Mouse (Mus musculus): Measurements from ENCODE around the gene Fer1l4.

GRCm38 (mm10) chr2:156052816-156053215 lies at the start of gene Fer1l4:
- no peak for TF ChIP-seq CTCF (IDR thresholded peaks at IDR 0.05; ENCODE audit: control insufficient read depth, insufficient read depth, insufficient read length)
- TF ChIP-seq MYOG (IDR thresholded peaks at IDR 0.05; ENCODE audit: control insufficient read depth, extremely low read depth, insufficient read length): no peak
- no peak for TF ChIP-seq MAX (IDR thresholded peaks at IDR 0.05)
- TF ChIP-seq USF1 (IDR thresholded peaks at IDR 0.05; ENCODE audit: low read depth): no peak
- no peak for TF ChIP-seq CEBPB (IDR thresholded peaks at IDR 0.05; ENCODE audit: low read depth)

All from C2C12 (cell line).